Mouse (Mus musculus) forebrain, postnatal 0 days (tissue): ENCODE data around the gene Rbms3. TPM values are rescaled to one million over a fixed set of nuclear protein-coding genes. Genes with fewer than 3 reads are reported as not detected.

Experiments used
- ATAC-seq: fragments of 200-750 bp; cut with Nextera tagmentation; 2 replicates; pipeline ENCODE4 v1.8.0; 2017; ENCODE audit warnings: mild to moderate bottlenecking, moderate library complexity
- DNase-seq: peaks from one replicate; pipeline ENCODE4 v3.0.0-alpha.2; 2015
- H3K27ac ChIP-seq: fragments of 300-500 bp; sonication (generic); 2 replicates; pipeline ENCODE4 v1.5.1; 2014; ENCODE audit warnings: low read depth, mild to moderate bottlenecking, antibody characterized with exemption, low read length, moderate library complexity, mixed read lengths
- H3K27me3 ChIP-seq: fragments of 300-500 bp; sonication (generic); 2 replicates; pipeline ENCODE4 v1.6.1; 2014; ENCODE audit warnings: mild to moderate bottlenecking, low read length, mixed read lengths; ENCODE audit not compliant: insufficient read depth
- H3K36me3 ChIP-seq: fragments of 300-500 bp; sonication (generic); 2 replicates; pipeline ENCODE4 v1.6.1; 2014; ENCODE audit warnings: mild to moderate bottlenecking, moderate library complexity; ENCODE audit not compliant: insufficient read depth
- H3K4me1 ChIP-seq: fragments of 300-500 bp; sonication (generic); 2 replicates; pipeline ENCODE4 v1.6.1; 2014; ENCODE audit warnings: antibody characterized with exemption; ENCODE audit not compliant: insufficient read depth
- H3K4me2 ChIP-seq: fragments of 300-500 bp; sonication (generic); 2 replicates; pipeline ENCODE4 v1.6.1; 2014; ENCODE audit warnings: low read depth, mild to moderate bottlenecking, moderate library complexity
- H3K4me3 ChIP-seq: fragments of 300-500 bp; sonication (generic); 2 replicates; pipeline ENCODE4 v1.5.1; 2014; ENCODE audit warnings: low read depth, low read length, mixed read lengths
- H3K9ac ChIP-seq: fragments of 300-500 bp; sonication (generic); 2 replicates; pipeline ENCODE4 v1.6.1; 2014; ENCODE audit warnings: mild to moderate bottlenecking
- H3K9me3 ChIP-seq: fragments of 300-500 bp; sonication (generic); 2 replicates; pipeline ENCODE4 v1.6.1; 2016; ENCODE audit warnings: low read length
- CTCF ChIP-seq: sonication (generic); IDR thresholded peaks from 2 replicates; pipeline ENCODE4 v1.5.1; 2016; ENCODE audit warnings: antibody characterized with exemption, control low read depth, low read depth
- WGBS: fragments of 180-500 bp; shearing (Covaris S2); extraction: QIAGEN DNeasy Blood & Tissue Kit; methylation state at CpG from one replicate; pipeline ENCODE4 v1.1.7; 2014; 5-methylcytosine and 5-hydroxymethylcytosine counted together
- polyA plus RNA-seq: library from polyadenylated mRNA; unstranded; fragments of >200 nt; fragmentation: Nextera tagmentation; extraction: Ambion mirVana; gene quantifications from 2 replicates; pipeline ENCODE4 v1.2.1, GENCODE M21; 2015
- total RNA-seq: library from RNA; depleted of rRNA; stranded (reverse); fragments of >200 nt; gene quantifications from 2 replicates; pipeline ENCODE4 v1.2.3, GENCODE M21; 2014

Rbms3 gene
- total and polyA plus RNA-seq, 2 experiments from 2014 or later, result 29.9 to 38.8 TPM

DNA sequence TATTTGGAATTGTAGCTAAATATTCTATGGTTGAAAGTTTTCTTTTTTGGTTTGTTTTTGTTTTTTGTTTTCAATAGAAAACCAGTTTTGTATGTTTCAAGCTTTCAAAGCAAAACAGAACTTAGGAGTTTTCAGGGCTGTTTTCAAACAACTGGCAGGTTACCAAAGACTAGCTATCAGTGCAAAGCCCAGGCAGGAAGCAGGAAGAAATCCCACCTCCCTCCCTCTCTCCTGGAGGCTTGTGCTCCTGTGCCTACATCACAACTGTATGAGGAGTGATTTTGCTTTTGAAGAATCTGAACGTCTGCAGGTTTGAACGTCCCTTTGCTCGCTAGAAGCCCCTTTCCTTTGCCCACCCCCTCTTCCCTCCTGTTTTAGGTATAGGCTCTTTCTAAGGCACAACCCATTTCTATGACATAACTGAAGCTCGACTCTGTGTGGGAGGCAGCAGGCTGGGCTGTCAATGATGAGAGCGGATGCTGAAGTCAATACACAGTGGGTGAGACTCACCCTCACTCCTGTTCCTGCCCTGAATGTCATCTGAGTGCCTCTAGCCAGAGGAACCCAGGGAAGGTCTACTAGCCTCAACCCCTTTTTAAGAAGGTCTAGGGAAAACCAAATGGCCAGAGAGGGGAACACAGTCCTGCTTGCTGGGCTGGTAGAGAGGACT is 382.3 kb downstream of the Rbms3 start:
- H3K9ac ChIP-seq, result no peak overlapping the region
- ATAC-seq (no peak), DNase-seq (no peak)
- H3K4me1 ChIP-seq, result peaks cover 10% of the 10 kb centered on the region; the same call in 1 of the 2 replicates
- 0 out of 2 replicates have a peak overlapping the region, but pooled peaks have one; percentile 19 for H3K4me2 ChIP-seq
- H3K4me3 ChIP-seq, result no peak overlapping the region
- no peaks in the 10 kb centered on the region for H3K9me3 ChIP-seq
- 46% methylated on average over 5 of the region's 5 CpGs for WGBS
- no peaks in the 10 kb centered on the region for H3K27me3 ChIP-seq
- H3K36me3 ChIP-seq, result no peaks in the 10 kb centered on the region
- H3K27ac ChIP-seq, result no peak overlapping the region
- TF ChIP-seq CTCF, result no peak

GRCm38 (mm10) chr9:117246173-117246572 is 383.5 kb downstream of the Rbms3 start:
- Histone ChIP-seq H3K4me3 (no peak overlapping the region), H3K4me2 (no peak overlapping the region), H3K9me3 (0 out of 2 replicates have a peak, but pooled peaks cover 6% of the 10 kb centered on the region), H3K27ac (no peak overlapping the region), H3K4me1 (peaks cover 2% of the 10 kb centered on the region; the same call in 1 of the 2 replicates), H3K27me3 (no peaks in the 10 kb centered on the region), H3K9ac (no peak overlapping the region), H3K36me3 (no peaks in the 10 kb centered on the region)
- TF ChIP-seq CTCF, result no peak
- DNase-seq (peak; percentile 5), ATAC-seq (no peak)
- WGBS, result 73% methylated on average over 12 of the region's 12 CpGs

- H3K27me3 ChIP-seq, result no peaks in the 10 kb centered on the region
- no peaks in the 10 kb centered on the region for H3K4me1 ChIP-seq
- H3K9me3 ChIP-seq, result 0 out of 2 replicates have a peak, but pooled peaks cover 6% of the 10 kb centered on the region
- no peak overlapping the region for H3K9ac ChIP-seq
- WGBS, result 92% methylated on average over 7 of the region's 7 CpGs
- ATAC-seq (no peak), DNase-seq (no peak)
- H3K4me2 ChIP-seq, result no peak overlapping the region
- no peak overlapping the region for H3K27ac ChIP-seq
- no peaks in the 10 kb centered on the region for H3K36me3 ChIP-seq
- no peak for TF ChIP-seq CTCF
- no peak overlapping the region for H3K4me3 ChIP-seq
Observed at GRCm38 (mm10) chr9:117243365-117243764, 386.3 kb downstream of the Rbms3 start.

GRCm38 (mm10) chr9:117234726-117235075 is 395.0 kb downstream of the Rbms3 start:
- no peak for TF ChIP-seq CTCF

DNA sequence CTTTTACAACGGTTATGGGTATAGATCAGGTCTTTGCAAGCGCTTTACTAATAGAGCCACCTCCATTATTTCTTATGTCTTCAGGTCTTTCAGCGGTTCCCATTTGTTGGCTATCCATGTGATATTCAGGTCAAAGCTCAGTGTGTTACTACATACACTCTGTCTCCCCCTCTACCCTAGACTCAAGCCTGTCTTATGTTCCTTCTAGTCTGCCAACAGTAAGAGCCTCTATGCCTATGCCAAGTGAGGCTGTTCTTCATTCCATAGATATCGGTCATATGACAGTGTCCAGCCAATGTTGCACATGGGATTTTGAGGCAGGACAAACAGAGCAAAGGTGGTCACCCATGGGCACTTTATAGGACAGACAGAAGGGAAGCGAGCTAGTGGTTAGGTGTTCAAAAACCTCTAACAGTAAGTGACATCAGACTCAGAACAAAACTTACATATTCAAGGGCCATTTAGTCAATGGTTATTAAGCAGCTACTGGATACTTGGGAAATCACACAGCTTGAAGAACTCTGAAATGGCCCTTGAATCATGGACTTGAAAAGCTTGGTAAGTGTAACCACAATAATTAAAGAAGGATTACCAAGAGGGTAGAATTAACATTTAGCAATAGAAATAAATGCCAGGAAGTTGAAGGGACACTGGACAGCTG is 395.5 kb downstream of the Rbms3 start:
- Histone ChIP-seq H3K9me3 (no peaks in the 10 kb centered on the region), H3K4me2 (no peak overlapping the region), H3K27me3 (no peaks in the 10 kb centered on the region), H3K4me1 (no peaks in the 10 kb centered on the region), H3K36me3 (no peaks in the 10 kb centered on the region), H3K9ac (no peak overlapping the region), H3K27ac (no peak overlapping the region), H3K4me3 (no peak overlapping the region)
- no peak for DNase-seq
- 93% methylated on average over 5 of the region's 5 CpGs for whole genome bisulfite sequencing
- TF ChIP-seq CTCF, result no peak
- ATAC-seq, result no peak

More at GRCm38 (mm10) chr9:117234726-117235075, 395.0 kb downstream of the Rbms3 start:
- H3K9ac ChIP-seq, result no peak overlapping the region
- WGBS, result 56% methylated on average over 6 of the region's 6 CpGs
- ATAC-seq, result no peak
- H3K27me3 ChIP-seq, result no peaks in the 10 kb centered on the region
- no peak for DNase-seq
- H3K4me3 ChIP-seq, result no peak overlapping the region
- H3K9me3 ChIP-seq, result no peaks in the 10 kb centered on the region
- no peaks in the 10 kb centered on the region for H3K36me3 ChIP-seq
- no peak overlapping the region for H3K27ac ChIP-seq
- no peak overlapping the region for H3K4me2 ChIP-seq
- no peaks in the 10 kb centered on the region for H3K4me1 ChIP-seq

DNA sequence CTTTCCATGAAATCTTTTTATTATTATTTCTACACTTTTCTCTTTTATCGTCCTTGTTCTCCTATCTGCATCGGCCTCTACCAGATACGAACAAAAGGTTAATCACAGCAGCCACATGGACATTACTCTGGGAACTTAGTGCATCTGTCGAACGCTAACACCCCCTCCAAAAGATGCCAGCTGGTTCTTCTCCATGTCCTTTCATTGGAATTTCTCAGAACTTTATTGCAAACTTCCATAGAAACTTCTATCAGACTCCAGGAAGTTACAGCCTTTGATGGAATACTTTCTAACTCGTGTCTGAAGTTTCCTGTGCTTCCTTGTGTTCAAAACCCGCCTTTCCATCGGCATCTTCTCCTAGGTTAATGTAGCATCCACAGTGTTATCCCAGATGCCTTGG is 407.0 kb downstream of the Rbms3 start:
- no peak overlapping the region for H3K9ac ChIP-seq
- H3K27me3 ChIP-seq, result no peaks in the 10 kb centered on the region
- H3K4me2 ChIP-seq, result no peak overlapping the region
- H3K27ac ChIP-seq, result no peak overlapping the region
- 92% methylated on average over 8 of the region's 8 CpGs for WGBS
- no peak for ATAC-seq
- no peaks in the 10 kb centered on the region for H3K9me3 ChIP-seq
- no peak overlapping the region for H3K4me3 ChIP-seq
- H3K36me3 ChIP-seq, result no peaks in the 10 kb centered on the region
- H3K4me1 ChIP-seq, result no peaks in the 10 kb centered on the region
- no peak for DNase-seq
- no peak for TF ChIP-seq CTCF

DNA sequence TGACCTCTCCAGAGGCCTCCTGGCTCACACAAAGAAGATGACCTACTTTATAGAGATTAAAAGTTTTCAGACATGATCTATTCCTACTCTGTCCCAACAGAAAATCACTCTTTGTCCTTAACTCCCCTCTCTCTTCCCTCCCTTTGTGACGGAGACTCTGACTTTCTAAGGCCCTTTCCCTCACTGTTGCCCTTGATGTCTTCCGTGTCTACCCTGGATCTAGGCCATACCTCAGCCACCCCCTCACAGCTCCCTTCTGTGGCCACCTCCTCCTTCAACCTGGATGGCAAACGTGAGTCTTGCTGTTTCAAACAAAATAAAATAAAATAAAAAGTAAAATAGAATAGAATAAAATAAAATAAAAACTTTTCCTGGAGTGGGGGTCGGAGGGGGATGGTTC is 408.2 kb downstream of the Rbms3 start:
- H3K36me3 ChIP-seq, result no peaks in the 10 kb centered on the region
- ATAC-seq, result no peak
- 75% methylated on average over 4 of the region's 4 CpGs for WGBS
- H3K4me2 ChIP-seq, result no peak overlapping the region
- H3K9ac ChIP-seq, result no peak overlapping the region
- TF ChIP-seq CTCF, result no peak
- no peaks in the 10 kb centered on the region for H3K27me3 ChIP-seq
- no peak overlapping the region for H3K27ac ChIP-seq
- H3K4me3 ChIP-seq, result no peak overlapping the region
- no peak for DNase-seq
- H3K9me3 ChIP-seq, result no peaks in the 10 kb centered on the region
- no peaks in the 10 kb centered on the region for H3K4me1 ChIP-seq
